Mouse (Mus musculus) right cerebral cortex, postnatal 25 days (tissue): ENCODE results near the gene Camta1.

ENCODE experiments used
- DNase-seq: peaks from one replicate; pipeline ENCODE4 v3.0.0; 2022

The Camta1 gene

DNA sequence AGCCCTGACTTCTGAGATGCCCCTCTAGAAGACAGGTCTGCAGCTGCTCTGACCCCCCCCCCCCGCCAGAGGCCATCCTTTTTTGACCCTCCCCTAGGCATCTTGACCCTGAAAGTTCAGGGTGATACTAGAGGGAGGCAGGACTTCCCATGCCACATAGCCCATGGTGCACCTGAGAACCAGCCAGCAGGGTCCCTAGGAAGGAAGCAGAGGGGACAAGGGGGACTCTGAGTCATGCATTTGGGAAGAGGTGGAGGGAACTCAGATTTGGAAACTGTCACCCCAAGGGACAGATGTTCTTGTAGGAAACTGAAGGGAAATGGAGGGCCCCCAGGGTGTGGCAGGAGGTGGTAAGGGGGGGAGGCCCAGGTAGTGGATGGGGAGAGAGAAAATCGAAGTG, 723.1 kb downstream of the Camta1 start:
- no peak for DNase-seq

DNA sequence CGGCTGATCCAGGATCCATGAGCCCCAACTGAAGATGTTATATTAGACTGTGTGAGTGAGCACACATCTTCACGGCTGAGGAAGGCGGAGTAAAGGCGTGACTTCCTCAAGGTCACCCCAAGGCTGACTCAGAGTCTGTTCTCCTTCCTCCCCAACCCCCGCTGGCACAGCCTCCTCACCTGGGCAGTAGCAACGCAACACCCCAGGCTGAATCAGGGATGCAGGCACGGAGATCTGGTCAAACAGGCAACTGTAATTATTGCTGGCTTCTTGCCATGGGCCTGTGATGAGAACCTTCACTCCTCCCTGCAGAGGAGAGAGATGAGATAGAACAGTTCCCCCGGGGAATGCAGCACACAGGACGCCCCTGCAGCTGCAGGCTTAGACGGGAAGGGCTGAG, 723.5 kb downstream of the Camta1 start:
- DNase-seq, result peak; percentile 26

DNA sequence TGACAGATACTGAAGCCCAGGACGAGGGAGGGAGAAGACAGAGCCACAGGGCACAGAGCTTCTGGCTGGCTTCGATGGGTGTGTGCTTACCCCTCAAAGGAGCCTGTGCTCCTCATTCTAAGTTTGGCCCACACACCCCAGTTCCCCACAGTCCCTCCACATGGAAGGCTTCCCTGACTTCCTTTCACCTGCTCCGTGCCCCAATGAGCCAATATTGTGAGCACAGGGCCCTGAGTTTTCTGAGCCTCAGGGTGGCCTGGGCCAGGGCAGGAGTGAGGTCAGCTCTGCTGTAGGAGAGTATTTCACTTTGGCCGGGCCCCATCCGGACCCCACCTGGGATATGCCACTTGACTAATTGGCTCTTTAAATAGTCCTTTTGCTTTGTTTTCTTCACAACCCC, 724.0 kb downstream of the Camta1 start:
- no peak for DNase-seq

DNA sequence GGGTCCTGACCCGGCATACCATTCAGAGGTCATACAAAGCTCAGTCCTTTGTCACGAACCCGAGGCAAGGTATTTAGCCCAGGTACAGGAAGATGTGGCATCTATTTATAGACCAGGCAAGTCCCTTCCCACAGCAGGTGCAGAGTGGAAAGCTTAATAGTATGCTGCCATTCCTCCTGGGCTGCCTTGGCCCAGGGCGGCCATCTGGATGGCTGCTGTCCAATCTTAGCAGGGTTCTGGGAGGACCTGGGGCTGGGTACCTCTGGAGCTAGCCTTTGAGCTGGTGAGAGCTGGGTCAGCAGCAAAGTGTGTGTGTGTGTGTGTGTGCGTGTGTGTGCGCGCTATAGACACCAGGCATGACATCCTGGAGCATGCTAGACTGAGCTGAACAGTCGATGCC, 726.2 kb downstream of the Camta1 start:
- DNase-seq, result no peak

DNA sequence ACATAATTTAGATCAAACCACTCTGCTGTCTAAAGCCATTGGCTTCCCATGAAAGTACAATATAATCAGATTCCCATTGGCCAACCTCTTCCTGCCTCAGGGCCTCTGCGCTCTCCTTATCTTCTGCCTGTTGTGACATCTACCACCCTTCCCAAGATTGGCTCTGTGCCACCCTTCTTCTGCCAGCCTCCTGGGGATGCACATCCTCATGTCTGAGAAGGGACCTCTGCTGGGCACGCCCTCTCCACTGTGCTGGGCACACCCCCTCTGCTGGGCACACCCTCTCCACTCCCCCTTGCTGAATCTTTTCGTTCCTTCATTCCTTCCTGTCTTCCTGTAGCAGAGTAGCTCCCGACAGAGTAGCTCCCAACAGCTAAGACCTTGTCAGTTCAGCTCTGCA, 727.9 kb downstream of the Camta1 start:
- no peak for DNase-seq

DNA sequence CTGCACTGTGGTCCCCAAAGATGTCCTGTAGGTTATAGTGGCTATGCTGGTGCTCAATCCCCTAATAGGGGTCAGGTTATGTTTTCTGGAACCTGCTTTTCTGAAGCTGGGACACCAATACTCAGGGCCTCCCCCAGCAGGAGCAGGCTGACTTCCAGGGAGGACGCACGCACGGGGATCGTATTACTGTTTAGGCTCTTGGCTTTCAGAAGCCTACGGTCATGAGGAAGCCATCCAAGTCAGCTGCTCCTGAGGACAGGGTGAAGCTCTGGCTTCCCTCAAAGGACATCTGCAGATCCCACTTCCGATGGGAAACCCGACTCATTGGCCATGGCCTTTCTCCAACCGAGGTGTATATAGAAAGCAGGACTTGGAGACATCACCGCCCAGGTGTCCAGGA, 729.2 kb downstream of the Camta1 start:
- no peak for DNase-seq

DNA sequence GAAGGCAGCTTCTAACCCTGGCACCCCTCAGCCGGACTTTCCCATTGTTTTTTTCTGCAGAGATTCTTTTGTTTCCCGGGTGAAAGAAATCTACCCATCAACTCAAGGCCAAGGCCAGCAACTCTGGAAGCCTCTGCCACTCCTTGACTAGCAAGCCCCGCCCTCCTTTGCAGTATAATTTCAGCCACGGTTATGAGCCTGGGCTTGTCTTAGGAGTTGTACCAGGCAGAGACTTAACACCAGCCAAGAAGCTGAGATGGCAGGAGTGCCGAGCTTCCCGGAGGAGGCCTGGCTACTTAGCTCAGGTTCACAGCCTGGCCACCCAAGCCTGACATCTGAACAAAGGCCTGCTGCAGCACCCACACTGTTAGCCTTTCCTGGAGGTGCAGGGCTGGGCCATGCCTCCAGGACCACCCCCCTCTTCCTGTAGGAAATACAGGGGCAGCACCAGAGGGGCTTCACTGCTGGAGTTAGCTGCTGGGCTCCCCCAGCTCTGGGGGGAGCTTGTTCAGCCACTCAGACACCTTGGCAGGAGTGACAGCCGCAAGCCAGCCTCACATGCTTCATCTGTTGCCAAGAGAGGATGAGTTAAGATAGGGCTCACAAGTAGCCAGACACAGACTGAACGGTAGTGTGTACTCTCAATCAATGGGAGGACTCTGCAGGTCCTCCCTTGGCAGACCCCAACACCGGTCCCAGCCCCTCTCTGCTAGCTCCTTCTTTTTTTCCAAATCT, 730.8 kb downstream of the Camta1 start:
- no peak for DNase-seq

DNA sequence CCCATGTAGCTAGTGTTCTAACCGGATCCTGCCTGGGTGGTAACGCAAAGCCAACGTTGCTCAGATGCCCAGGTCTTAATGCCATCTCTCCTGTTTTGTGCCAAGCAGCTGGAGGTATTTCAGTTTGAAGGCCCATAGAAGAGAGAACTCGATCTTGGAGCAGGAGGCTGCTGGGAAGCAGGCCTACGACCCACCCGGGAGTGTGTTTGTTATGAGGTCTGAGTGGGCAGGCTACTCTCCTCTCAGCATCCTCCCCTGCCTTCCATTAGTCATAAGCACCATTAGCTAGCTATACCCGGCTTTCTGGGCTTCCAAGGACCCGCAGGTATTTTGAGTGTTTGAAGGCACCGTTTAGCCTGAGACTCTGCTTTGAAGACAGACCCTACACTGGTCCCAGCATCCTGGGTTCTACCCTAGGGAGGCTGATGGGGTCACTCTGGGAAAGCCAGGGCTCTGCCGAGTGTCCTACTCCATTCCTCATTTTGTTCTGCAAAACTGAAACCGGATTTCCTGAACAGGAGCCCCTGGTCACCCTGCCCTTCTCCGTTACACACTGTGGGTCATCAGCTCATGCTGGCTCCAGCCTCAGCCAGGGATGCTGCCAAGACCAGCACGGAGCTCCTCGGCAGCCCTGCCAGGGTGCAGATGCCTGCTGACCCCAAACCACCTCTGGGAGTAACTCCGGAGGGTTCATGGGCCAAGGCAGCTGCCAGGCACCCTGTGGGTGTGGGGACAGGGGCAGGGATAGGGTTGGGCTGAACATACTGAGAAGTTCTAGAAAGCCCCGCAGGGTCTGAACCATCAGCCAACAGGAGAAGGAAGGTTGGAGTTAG, 731.7 kb downstream of the Camta1 start:
- peak; percentile 43 for DNase-seq

DNA sequence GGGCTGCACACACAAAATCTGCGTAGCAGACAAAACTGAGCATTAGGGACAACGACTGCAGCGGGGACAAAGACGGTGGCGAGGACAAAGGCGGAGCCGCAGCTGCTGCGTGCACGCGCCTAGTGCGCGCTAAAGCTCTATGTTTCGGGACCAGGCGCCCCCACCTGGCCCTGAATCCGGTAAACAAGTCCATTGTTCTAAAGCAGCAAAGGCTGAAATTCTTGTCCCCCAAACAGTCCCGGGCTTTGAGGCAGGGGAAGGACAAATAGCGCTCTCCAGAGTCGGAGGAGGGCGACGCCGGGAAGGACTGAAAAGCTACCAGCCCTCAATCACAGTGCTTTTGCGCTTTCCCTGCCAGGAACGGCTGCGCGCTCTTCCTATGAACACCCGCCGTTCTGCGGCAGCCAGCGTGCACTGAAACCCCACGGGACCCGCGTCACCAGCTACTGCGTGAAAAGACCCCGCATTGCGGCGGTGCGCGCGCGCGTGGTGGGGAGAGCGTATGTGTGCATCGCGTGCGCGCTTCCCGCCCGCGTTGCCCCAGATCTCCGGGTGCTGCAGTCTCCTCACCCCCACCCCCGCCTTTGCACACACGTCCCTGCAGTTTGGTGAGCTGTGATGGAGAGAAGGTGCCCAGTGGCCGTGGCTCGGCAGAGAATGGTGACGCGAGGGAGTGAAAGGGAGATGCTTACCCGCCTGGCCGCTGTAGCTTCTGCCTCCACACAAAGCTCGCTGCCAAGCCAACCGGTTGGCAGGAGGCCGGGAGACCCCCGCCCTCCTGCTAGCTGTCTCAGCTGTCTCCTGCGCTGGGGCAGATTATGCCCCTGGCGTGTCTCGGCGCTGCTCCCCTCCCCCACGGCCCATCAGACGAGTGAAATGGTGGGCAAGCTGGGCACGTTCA, 732.8 kb downstream of the Camta1 start:
- peak; percentile 86 for DNase-seq

DNA sequence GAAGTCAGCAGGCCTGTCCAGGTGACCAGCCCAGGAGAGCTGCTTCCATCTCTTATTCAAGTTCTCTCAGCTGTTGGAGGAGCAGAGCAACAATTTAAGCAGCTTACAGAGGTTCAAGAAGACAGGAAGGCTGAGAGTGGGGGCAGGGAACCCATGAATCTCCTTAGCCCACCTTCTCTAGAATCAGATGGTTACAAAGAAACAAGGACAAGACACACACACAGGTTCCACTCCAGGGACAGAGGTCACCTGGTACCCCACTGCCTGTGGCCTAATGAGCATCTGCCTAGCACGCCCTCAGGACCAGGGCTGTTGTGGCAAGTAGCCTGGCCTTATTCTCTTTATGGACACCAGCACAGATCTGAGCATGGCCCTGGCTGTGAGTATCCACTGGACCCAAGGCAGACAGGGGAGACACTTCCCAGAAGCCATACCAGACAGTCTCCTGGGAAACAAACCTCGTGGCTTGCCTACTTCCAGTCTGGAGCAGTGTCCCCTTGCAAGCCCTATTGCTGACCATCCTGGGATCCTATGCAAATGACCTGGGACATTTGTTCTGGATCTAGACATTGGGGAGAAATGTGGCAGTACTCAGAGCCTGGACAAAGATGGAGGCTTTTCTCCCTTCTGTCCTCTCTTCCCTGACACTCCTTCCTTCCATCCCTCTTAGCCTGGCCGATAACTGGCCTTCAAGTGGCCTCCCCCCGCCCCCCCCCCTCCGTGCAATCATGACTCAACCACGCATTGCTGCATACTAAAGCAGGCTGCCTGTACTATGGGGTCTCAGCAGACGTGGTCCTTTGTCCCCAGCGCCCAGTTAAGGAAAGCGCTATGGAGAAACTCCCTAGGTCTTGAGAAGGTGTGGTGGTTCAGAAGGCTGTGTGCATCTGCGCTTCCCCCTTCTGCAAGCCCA, 733.8 kb downstream of the Camta1 start:
- no peak for DNase-seq

DNA sequence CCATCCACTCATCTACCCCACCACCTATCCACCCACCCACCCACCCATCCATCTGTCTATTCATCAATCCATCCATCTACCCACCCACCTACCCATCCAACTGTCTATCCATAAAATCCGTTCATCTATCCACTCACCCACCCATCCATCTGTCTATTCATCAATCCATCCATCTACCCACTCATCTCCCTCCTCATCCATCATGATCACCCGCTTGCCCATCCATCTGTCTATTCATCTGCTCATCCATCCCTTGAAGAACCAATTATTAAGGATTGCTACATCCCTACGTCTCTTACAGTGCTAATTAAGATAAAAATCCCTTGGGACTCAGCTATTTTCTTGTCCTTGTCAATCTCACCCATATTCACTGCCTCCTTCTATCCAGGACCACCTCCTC, 742.8 kb downstream of the Camta1 start:
- no peak for DNase-seq

DNA sequence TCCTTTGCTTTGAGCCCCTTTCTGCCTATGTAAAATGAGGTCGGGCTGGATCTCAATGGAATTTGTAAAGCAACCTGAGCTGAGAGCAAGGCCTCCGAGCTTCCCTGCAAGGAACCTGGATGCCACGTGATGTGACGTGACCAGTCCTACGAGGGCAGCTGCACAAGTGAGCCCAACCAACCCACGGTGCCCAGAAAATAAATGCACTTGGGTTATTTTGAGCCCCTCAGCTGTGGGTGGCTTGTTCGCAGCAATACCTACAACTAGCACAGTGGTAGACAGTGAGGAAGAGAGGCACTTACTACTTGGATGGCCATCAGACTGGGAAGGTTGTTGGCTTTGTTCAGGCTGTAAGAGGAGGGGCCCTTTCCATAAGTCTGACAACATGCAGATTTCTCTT, 747.1 kb downstream of the Camta1 start:
- DNase-seq, result no peak

DNA sequence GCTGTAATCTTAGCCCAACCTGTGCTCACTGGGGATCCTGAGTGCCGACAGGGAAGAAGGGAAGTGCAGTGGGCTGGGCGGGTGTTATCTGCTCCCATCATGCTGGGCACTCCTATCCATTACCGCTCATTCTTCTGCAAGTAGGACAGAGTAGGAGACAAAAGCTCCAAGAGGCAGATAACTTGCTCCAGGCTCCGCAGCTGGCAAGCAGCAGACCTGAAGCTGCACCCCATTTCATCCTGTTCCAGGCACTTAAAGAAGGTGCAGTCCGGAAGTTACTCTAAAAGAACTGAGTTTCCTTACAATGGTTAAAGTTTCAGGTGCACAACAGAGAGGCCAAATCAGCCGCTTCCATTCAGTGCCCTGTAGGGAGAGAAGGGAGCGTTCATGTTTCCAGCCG, 750.5 kb downstream of the Camta1 start:
- DNase-seq, result no peak

DNA sequence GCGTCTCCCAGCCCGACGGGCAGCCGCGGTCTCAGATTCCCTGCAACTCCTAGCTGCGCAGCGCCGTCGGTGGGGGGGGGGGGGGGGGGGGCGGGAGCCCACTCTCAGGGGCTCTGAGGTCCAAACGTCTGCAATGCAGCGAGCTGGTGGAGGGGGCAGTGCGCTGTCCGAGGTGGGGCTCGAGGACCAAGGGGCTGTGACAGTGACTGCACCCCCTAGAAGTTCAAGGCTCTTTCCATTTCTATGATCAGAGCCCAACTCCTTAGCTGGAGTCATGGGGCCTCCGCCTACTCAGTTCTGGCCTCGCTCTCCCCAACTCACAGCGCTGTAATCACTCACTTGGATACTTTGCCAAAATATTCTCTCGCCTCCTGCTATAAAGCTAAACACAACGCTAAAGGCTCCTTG, 752.8 kb downstream of the Camta1 start:
- DNase-seq, result no peak

DNA sequence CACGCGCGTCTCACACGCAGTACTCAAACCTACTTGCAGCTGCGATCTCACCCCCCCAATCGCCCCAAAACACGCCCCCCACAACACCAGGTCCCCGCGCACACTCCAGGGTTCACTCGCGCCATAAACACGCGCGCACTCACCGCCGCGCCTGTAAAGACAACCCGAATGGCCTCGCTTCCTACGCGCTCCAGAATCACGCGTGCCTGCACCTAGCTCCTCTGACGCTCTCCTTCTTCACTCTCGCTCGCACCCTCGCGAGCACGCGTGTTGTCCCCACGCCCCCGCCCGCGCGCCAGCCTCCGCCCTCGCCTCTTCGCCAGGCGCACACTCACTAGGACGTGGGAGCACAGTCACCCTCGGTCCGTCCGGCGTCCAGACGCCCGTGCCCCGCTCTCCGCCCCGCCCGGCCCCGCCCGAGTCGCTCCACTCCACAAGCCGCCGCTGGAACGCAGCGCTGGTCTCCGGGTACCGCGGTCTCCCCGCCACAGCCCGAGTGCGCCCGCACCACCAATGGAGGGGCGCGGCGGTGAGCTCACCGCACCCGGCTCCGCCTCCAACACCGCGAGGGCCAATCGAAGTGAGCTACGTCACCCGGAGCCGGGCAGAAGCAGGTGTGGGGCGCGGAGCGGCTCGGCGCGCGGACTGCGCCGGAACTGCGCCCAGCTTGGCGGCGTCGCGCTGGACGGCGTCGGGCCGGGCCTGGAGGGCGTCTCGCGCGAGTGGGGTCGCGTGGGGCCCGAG, 753.5 kb downstream of the Camta1 start:
- DNase-seq, result peak; percentile 93

DNA sequence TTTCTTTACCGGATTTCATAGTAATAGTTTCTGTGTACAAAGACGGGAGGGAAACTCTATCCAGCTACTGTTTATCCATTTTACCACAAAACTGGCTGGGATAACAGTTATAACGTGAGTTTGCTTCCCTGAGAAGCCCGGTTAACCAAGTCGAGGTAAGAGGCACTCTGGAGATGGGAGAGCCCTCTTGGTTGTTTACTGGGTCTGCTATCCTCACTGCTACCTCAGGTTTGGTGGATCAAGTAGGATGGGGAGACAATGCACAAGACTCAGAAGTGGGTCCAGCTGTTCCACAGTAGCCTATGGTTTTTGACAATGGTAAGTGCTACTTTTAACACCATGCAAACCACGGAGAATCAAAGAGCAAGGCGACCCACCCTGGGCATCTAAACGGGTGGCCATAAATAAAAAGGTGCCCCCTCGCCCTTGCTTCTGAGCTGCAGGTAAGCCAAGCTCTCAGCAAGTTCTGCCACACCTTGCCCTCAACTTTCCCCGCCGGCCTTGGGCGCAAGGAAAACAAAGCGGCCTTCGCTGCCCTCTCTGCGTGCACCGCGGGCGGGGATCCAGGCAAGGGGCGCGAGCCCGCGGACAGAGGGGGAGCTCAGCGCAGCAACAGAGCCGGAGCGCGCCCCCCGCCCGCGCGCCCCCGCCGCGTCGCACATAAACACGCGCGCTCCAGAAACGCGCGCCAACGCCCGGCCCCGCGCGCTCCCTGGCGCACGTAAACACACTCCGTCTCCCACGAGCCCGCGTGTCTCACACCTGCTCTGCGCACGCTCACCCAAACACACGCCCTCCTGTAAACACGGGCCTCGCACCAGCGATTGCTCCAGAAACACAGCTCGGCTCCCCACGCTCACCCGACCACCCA, 754.3 kb downstream of the Camta1 start:
- DNase-seq, result peak; percentile 71

DNA sequence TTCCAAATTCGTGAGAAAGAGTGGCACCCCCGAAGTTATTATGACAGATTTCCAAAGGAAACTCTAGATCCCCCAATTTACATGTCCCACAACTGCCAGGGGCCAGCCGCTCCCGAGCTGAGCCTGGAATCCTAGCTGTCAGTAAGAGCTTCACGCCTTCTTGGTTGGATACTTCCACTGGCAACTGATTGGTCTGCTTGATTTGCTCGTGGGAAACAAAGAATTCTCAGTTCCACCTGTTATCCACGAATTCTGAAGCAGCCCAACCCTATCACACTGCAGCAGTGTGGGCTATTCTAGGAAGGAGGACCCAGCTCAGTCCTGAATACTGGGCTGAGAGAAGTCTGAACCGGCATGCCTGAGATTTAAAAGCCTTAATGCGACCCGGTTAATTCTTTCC, 755.2 kb downstream of the Camta1 start:
- DNase-seq, result no peak

DNA sequence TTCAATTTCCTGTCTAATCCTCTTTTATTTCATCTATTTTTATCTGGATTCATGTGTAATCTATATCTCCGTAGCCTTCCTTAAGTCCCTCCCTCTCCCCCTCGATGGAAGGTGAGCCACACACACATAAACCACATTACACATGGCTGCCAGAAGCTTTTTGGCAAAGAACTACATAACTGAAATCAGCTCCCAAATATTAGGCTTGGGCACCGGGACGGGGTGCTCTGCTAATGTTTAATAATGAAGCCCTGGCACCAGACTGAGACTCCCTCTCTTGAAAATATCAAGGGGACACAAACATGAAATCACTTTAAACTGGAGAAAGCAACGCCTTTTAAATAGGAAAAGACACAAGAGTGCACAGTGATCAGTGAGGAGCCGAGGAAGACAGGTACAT, 755.8 kb downstream of the Camta1 start:
- no peak for DNase-seq

DNA sequence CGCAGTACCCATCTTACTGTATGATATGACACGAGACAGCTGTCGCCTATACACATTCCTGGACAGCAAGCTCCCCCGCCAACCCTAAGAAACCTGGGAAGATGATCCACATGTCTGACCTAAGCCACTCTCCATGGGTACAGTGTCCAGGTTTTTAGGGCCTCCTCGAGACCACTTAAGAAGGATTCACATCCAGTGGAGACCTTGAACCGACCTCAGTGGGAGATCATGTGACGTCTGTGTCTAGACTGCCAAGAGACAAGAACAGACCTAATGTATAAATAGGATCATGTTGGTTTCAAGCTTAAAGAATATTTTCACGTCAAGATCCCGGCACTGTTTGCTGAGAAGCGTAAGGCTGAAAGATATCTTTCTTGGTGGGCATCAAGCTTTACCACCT, 757.5 kb downstream of the Camta1 start:
- DNase-seq, result no peak

DNA sequence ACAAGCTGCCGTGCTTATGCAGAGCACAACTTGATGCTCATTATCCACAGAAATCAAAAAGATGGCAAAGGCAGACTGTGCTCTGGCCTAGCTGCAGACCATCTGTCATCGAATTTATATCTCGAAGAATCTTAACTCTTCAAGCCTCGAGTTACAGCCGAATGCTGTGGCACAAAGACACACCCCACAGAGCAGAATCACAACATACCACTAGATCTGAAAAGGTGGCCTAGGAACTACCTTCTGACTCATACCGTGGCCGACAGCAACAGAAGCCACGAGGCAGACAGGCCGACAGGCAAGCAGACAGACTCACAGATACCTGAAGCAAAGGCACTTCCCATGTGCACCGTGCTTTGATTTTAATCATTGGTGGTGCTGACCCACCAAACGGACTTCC, 758.0 kb downstream of the Camta1 start:
- DNase-seq, result no peak

DNA sequence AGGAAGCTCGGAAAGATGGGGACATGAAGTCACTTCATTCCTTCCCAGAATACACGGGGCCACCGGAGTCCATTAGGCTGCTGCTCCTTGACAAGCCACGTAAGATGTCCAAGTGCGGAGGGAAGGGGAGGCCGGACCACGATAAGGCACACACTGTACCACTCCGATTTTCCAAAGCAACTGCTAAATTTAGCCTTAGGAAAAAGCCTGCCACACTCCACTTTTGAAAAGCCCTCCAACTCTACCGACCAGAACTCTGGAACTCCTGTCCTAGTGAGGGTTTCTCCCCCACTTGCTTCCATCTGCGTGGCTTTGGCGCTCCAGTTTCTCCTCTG, 764.6 kb downstream of the Camta1 start:
- DNase-seq, result no peak
